Mouse (Mus musculus): ENCODE measurements around the gene Abcg4. TPM values are rescaled to one million over a fixed set of nuclear protein-coding genes. Genes with fewer than 3 reads are reported as not detected.
A peak's percentile ranks its signal among the peaks of the same experiment; 100 is the strongest.
"Not testable (repeated sequence)": the region's sequence is repeated elsewhere in the genome, so short reads cannot be mapped to it uniquely, and the experiment has no call there.

The Abcg4 gene
- 1.4 and 2.1 TPM in 2 replicates for polyA plus RNA-seq (2015; fragmentation: Nextera tagmentation; extraction: Ambion mirVana)

DNA sequence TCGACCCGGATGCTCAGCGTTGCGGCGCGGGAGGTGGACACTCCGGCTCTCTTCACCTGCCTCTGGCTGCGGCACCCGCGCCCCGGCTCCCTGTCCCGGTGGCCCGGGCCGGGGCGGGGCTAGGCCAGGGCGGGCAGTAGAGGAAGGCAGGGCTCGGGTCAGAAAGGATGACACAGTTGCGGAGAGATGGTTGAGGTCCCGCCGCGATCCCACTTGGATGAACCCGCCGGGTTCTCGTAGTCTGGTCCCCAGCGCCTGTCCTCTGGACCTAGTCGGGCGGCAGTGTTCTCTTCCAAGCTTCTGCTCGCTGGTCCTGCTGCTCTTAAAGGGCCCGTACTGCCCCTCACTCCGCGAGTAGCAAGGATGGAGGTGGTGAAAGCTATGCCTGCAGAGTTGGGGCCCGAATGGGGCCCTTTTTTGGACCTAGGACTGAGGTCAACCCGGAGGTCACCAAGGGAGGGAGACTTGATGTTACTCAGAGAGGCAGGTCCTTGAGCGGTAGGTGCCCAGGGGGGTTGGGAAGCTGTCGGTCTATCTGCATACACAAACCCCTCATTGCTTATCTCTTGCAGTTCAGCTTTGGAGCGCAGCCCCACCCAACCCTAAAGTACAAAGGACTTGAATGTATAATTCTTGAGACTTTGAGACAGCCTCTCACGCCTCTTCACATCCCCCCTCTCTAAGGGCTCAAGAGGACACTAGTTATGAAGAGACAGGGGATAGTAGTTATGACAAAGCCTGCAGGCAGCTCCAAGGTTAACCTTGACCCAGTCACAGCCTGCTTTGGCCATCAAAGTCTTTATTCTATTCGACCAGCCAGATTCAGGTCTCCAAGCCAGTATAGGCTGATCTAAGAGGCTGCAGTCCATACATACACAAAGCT, at the start of gene Abcg4:
Gene Abcg4 (minus strand): TSS at position 540 of the 883 bp plus-strand sequence.
- Histone ChIP-seq H3K4me3 (ENCODE audit: low read length) (peak within 1 kb of the TSS; percentile 55), H3K9me3 (ENCODE audit: control insufficient read depth, low read length) (no peaks in the 10 kb centered on the region), H3K27ac (ENCODE audit: low read length) (no peak within 1 kb of the TSS), H3K4me2 (ENCODE audit: low read depth, low read length) (peak within 1 kb of the TSS; percentile 88), H3K4me1 (replicated peaks; ENCODE audit: control insufficient read depth, insufficient read depth, low read length) (peaks cover 19% of the 10 kb centered on the region), H3K36me3 (ENCODE audit: control insufficient read depth, insufficient read depth, low read length) (peaks cover 10% of the 10 kb centered on the region; the same call in 1 of the 2 replicates), H3K9ac (ENCODE audit: low read length) (peak within 1 kb of the TSS; percentile 64), H3K27me3 (ENCODE audit: control insufficient read depth, insufficient read depth, low read depth, low read length) (peaks cover 18% of the 10 kb centered on the region)
- peak; percentile 53 for ATAC-seq (ENCODE audit: low read depth)
- WGBS: 2% methylated on average over 38 of the region's 38 CpGs

- H3K9me3 ChIP-seq (ENCODE audit: control insufficient read depth, low read length): no peaks in the 10 kb centered on the region
- 53% methylated on average over 9 of the region's 9 CpGs for WGBS
- H3K36me3 ChIP-seq (ENCODE audit: control insufficient read depth, insufficient read depth, low read length): peaks cover 24% of the 10 kb centered on the region
- H3K9ac ChIP-seq (ENCODE audit: low read length): peak overlapping the region; percentile 59; the same call in 1 of the 2 replicates
- H3K27me3 ChIP-seq (ENCODE audit: control insufficient read depth, insufficient read depth, low read depth, low read length): no peaks in the 10 kb centered on the region
- ATAC-seq (ENCODE audit: low read depth): no peak
- no peak overlapping the region for H3K27ac ChIP-seq (ENCODE audit: low read length)
- peaks cover 19% of the 10 kb centered on the region for H3K4me1 ChIP-seq (replicated peaks; ENCODE audit: control insufficient read depth, insufficient read depth, low read length)
- peak overlapping the region; percentile 91 for H3K4me3 ChIP-seq (ENCODE audit: low read length)
- H3K4me2 ChIP-seq (ENCODE audit: low read depth, low read length): peak overlapping the region; percentile 72
These were observed 49.2 kb upstream of the Abcg4 start for GRCm38 (mm10) chr9:44337436-44338169.

- Histone ChIP-seq H3K9ac (ENCODE audit: low read length) (peak overlapping the region; percentile 59), H3K27ac (ENCODE audit: low read length) (no peak overlapping the region)
- WGBS: 43% methylated on average over 3 of the region's 3 CpGs
These were observed 48.5 kb upstream of the Abcg4 start for GRCm38 (mm10) chr9:44336964-44337363.

GRCm38 (mm10) chr9:44336513-44336912, 48.1 kb upstream of the Abcg4 start:
- Histone ChIP-seq H3K4me1 (replicated peaks; ENCODE audit: control insufficient read depth, insufficient read depth, low read length) (peaks cover 15% of the 10 kb centered on the region), H3K36me3 (ENCODE audit: control insufficient read depth, insufficient read depth, low read length) (peaks cover 29% of the 10 kb centered on the region), H3K4me3 (ENCODE audit: low read length) (peak overlapping the region; percentile 91), H3K4me2 (ENCODE audit: low read depth, low read length) (peak overlapping the region; percentile 72), H3K9ac (ENCODE audit: low read length) (peak overlapping the region; percentile 59)
- 31% methylated on average over 4 of the region's 4 CpGs for WGBS
- not testable (repeated sequence) for H3K27ac ChIP-seq (ENCODE audit: low read length); ATAC-seq (ENCODE audit: low read depth); H3K27me3 ChIP-seq (ENCODE audit: control insufficient read depth, insufficient read depth, low read depth, low read length); H3K9me3 ChIP-seq (ENCODE audit: control insufficient read depth, low read length)

More at GRCm38 (mm10) chr9:44336964-44337363, 48.5 kb upstream of the Abcg4 start:
- peaks cover 27% of the 10 kb centered on the region for H3K36me3 ChIP-seq (ENCODE audit: control insufficient read depth, insufficient read depth, low read length)
- no peak for ATAC-seq (ENCODE audit: low read depth)
- H3K27me3 ChIP-seq (ENCODE audit: control insufficient read depth, insufficient read depth, low read depth, low read length): no peaks in the 10 kb centered on the region
- peak overlapping the region; percentile 91 for H3K4me3 ChIP-seq (ENCODE audit: low read length)
- H3K9me3 ChIP-seq (ENCODE audit: control insufficient read depth, low read length): no peaks in the 10 kb centered on the region
- H3K4me2 ChIP-seq (ENCODE audit: low read depth, low read length): peak overlapping the region; percentile 72
- H3K4me1 ChIP-seq (replicated peaks; ENCODE audit: control insufficient read depth, insufficient read depth, low read length): peaks cover 15% of the 10 kb centered on the region

- no peak for ATAC-seq (ENCODE audit: low read depth)
- peaks cover 30% of the 10 kb centered on the region for H3K36me3 ChIP-seq (ENCODE audit: control insufficient read depth, insufficient read depth, low read length)
- peak overlapping the region; percentile 72 for H3K4me2 ChIP-seq (ENCODE audit: low read depth, low read length)
These were observed 47.6 kb upstream of the Abcg4 start for GRCm38 (mm10) chr9:44336093-44336406.

DNA sequence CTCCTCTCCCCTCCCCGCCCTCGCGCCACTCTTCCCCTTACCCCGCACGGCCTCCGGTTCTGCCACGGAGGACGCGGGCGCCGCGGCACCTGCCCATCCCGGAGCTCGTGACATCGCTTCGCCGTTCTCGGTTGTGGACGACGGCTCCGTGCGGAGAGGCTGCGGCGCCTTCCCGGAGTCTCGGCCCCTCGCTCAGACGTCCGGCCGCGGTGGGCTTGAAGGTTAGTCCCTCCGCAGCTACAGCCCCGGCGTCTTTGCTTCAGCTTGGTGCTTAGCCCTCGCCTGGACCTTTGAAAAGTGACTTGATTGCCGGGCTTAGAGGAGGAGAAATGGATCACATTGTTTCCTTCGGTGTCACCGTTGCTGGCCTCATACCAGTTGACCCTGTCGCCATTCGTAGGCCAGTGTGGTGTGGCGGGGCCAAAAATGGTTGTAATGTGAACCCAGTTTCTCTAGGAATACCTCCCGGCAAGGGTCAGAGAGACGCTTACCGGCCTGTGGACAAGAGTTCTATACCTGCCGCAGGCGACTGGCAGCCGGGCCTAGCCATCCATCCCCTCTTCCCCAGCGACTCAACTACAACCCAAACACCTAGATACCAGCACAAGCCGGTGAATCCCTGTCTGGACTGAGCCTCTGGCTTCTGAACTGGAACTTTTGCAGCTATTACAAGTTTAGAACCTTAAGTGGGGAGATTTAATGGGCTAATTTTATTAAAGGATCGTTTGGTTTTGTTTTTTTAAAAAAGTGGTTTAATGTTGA, 47.1 kb upstream of the Abcg4 start:
- Histone ChIP-seq H3K9me3 (ENCODE audit: control insufficient read depth, low read length) (no peaks in the 10 kb centered on the region), H3K36me3 (ENCODE audit: control insufficient read depth, insufficient read depth, low read length) (peaks cover 33% of the 10 kb centered on the region), H3K27me3 (ENCODE audit: control insufficient read depth, insufficient read depth, low read depth, low read length) (no peaks in the 10 kb centered on the region), H3K4me2 (ENCODE audit: low read depth, low read length) (peak overlapping the region; percentile 72), H3K4me3 (ENCODE audit: low read length) (peak overlapping the region; percentile 91), H3K27ac (ENCODE audit: low read length) (peak overlapping the region; percentile 98), H3K9ac (ENCODE audit: low read length) (peak overlapping the region; percentile 98), H3K4me1 (replicated peaks; ENCODE audit: control insufficient read depth, insufficient read depth, low read length) (peaks cover 15% of the 10 kb centered on the region)
- ATAC-seq (ENCODE audit: low read depth): no peak
- under 1% methylated on average over 50 of the region's 50 CpGs for WGBS

More at GRCm38 (mm10) chr9:44336093-44336406, 47.6 kb upstream of the Abcg4 start:
- H3K4me3 ChIP-seq (ENCODE audit: low read length): peak overlapping the region; percentile 91
- H3K9ac ChIP-seq (ENCODE audit: low read length): peak overlapping the region; percentile 98
- H3K9me3 ChIP-seq (ENCODE audit: control insufficient read depth, low read length): no peaks in the 10 kb centered on the region
- peaks cover 15% of the 10 kb centered on the region for H3K4me1 ChIP-seq (replicated peaks; ENCODE audit: control insufficient read depth, insufficient read depth, low read length)
- 4% methylated on average over 5 of the region's 5 CpGs for WGBS
- H3K27me3 ChIP-seq (ENCODE audit: control insufficient read depth, insufficient read depth, low read depth, low read length): no peaks in the 10 kb centered on the region
- peak overlapping the region; percentile 98 for H3K27ac ChIP-seq (ENCODE audit: low read length)

DNA sequence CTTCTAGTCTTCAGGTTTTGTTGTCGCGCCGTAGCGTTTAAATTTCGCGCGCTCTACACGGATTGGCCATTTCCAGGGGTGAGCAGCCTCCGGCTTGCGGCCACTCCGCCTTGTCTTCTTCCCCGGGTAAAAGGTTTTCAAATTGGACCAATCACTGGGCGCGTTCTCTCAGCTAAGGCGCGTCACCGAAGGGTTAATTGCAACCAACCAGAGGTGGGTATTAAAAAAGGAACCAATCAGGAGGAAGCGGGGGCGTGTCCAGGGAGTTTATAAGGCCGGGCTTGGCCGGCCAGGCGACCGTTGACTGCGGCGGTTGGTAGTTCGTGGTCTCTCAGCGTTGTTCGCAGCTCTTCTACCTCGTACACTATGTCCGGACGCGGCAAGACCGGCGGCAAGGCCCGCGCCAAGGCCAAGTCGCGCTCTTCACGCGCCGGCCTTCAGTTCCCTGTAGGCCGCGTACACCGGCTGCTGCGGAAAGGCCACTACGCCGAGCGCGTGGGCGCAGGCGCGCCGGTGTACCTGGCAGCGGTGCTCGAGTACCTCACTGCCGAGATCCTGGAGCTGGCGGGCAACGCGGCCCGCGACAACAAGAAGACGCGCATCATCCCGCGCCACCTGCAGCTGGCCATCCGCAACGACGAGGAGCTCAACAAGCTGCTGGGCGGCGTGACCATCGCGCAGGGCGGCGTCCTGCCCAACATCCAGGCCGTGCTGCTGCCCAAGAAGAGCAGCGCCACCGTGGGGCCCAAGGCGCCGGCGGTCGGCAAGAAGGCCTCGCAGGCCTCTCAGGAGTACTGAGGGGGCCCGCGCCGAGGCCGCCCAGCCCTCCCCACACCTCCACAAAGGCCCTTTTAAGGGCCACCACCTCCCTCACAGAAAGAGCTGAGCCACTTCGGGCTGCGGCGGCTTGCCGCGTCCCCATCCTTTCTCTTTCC, 46.2 kb upstream of the Abcg4 start, which contains the start of gene H2afx:
Gene H2afx (plus strand): TSS at position 299 of the 935 bp plus-strand sequence.
- Histone ChIP-seq H3K4me3 (ENCODE audit: low read length) (peak within 1 kb of the TSS; percentile 91), H3K9me3 (ENCODE audit: control insufficient read depth, low read length) (no peaks in the 10 kb centered on the region), H3K27ac (ENCODE audit: low read length) (peak within 1 kb of the TSS; percentile 98), H3K4me2 (ENCODE audit: low read depth, low read length) (peak within 1 kb of the TSS; percentile 72), H3K36me3 (ENCODE audit: control insufficient read depth, insufficient read depth, low read length) (peaks cover 36% of the 10 kb centered on the region), H3K27me3 (ENCODE audit: control insufficient read depth, insufficient read depth, low read depth, low read length) (no peaks in the 10 kb centered on the region), H3K9ac (ENCODE audit: low read length) (peak within 1 kb of the TSS; percentile 98), H3K4me1 (replicated peaks; ENCODE audit: control insufficient read depth, insufficient read depth, low read length) (peaks cover 15% of the 10 kb centered on the region)
- under 1% methylated on average over 87 of the region's 91 CpGs for WGBS
- ATAC-seq (ENCODE audit: low read depth): peak; percentile 95
